Mouse (Mus musculus) ES-Bruce4 (cell line): ENCODE measurements around the gene Med12. TPM values are rescaled to one million over a fixed set of nuclear protein-coding genes. Genes with fewer than 3 reads are reported as not detected.

Experiments
- H3K27ac ChIP-seq: 2 replicates; pipeline ENCODE4 v1.5.1; 2012; ENCODE audit warnings: low read length, inconsistent platforms; ENCODE audit not compliant: insufficient read depth
- H3K27me3 ChIP-seq: 2 replicates; pipeline ENCODE4 v1.6.1; 2012; ENCODE audit warnings: mild to moderate bottlenecking, low read length, inconsistent platforms; ENCODE audit not compliant: control insufficient read depth, poor library complexity, insufficient read depth, severe bottlenecking
- H3K36me3 ChIP-seq: 2 replicates; pipeline ENCODE4 v1.6.1; 2012; ENCODE audit warnings: inconsistent platforms, mild to moderate bottlenecking, low read length, moderate library complexity; ENCODE audit not compliant: control insufficient read depth, poor library complexity, insufficient read depth, severe bottlenecking
- H3K4me1 ChIP-seq: one replicate; pipeline ENCODE4 v1.8.1; 2011; ENCODE audit warnings: low read length; ENCODE audit not compliant: control insufficient read depth, insufficient read depth
- H3K4me3 ChIP-seq: 2 replicates; pipeline ENCODE4 v1.5.1; 2011; ENCODE audit warnings: low read depth, mild to moderate bottlenecking, low read length
- H3K9ac ChIP-seq: 2 replicates; pipeline ENCODE4 v1.6.1; 2012; ENCODE audit warnings: low read depth, mild to moderate bottlenecking, inconsistent platforms; ENCODE audit not compliant: poor library complexity, severe bottlenecking
- H3K9me3 ChIP-seq: replicated peaks from 2 replicates; pipeline ENCODE4 v1.6.1; 2012; ENCODE audit warnings: mild to moderate bottlenecking, low read length, inconsistent platforms; ENCODE audit not compliant: control insufficient read depth, poor library complexity, insufficient read depth, severe bottlenecking
- CTCF ChIP-seq: IDR thresholded peaks from one replicate; pipeline ENCODE4 v1.8.1; 2011; ENCODE audit warnings: low read depth, low read length
- EP300 ChIP-seq: IDR thresholded peaks from 2 replicates; pipeline ENCODE4 v1.6.1; 2011; ENCODE audit warnings: low read depth, low read length; ENCODE audit not compliant: insufficient read depth
- POLR2A ChIP-seq: IDR thresholded peaks from one replicate; pipeline ENCODE4 v1.8.1; 2011; ENCODE audit warnings: low read length; ENCODE audit not compliant: insufficient read depth
- polyA plus RNA-seq: library from polyadenylated mRNA; stranded (reverse); fragments of >200 nt; gene quantifications from 2 replicates; pipeline ENCODE4 v1.2.4, GENCODE M21; 2011; ENCODE audit warnings: low read depth; ENCODE audit not compliant: missing spikeins, insufficient read depth, insufficient read length

Med12 gene
- polyA plus RNA-seq, 1 experiment, result 41.7 TPM

GRCm38 (mm10) chrX:101289037-101289436 is 15.2 kb downstream of the Med12 start:
- Histone ChIP-seq H3K9ac (no peak overlapping the region), H3K4me3 (no peak overlapping the region), H3K4me1 (no peaks in the 10 kb centered on the region), H3K9me3 (no peaks in the 10 kb centered on the region), H3K27ac (no peak overlapping the region), H3K27me3 (no peaks in the 10 kb centered on the region), H3K36me3 (peaks cover 18% of the 10 kb centered on the region)
- TF ChIP-seq CTCF (no peak), EP300 (no peak), POLR2A (no peak)

- Histone ChIP-seq H3K27ac (no peak overlapping the region), H3K27me3 (no peaks in the 10 kb centered on the region), H3K9ac (no peak overlapping the region), H3K36me3 (peaks cover 15% of the 10 kb centered on the region), H3K4me3 (no peak overlapping the region), H3K9me3 (no peaks in the 10 kb centered on the region), H3K4me1 (no peaks in the 10 kb centered on the region)
- TF ChIP-seq POLR2A, result no peak
- no peak for TF ChIP-seq CTCF
- no peak for TF ChIP-seq EP300
Measured at GRCm38 (mm10) chrX:101290111-101290510, 16.3 kb downstream of the Med12 start.

GRCm38 (mm10) chrX:101299055-101299454 is 25.2 kb downstream of the Med12 start, which contains the start of gene Nlgn3:
Gene Nlgn3 (plus strand): TSS chrX:101299168.
- Histone ChIP-seq H3K9ac (no peak within 1 kb of the TSS; the same call in 1 of the 2 replicates), H3K9me3 (no peaks in the 10 kb centered on the region), H3K4me3 (peak within 1 kb of the TSS; percentile 16; the same call in 1 of the 2 replicates), H3K36me3 (no peaks in the 10 kb centered on the region; the same call in none of the 2 replicates), H3K27me3 (no peaks in the 10 kb centered on the region), H3K27ac (no peak within 1 kb of the TSS), H3K4me1 (peaks cover 4% of the 10 kb centered on the region)
- TF ChIP-seq EP300, result no peak
- TF ChIP-seq CTCF, result no peak
- no peak for TF ChIP-seq POLR2A

GRCm38 (mm10) chrX:101299473-101300426 is 25.9 kb downstream of the Med12 start:
- Histone ChIP-seq H3K27ac (no peak overlapping the region), H3K4me3 (peak overlapping the region; percentile 17; the same call in 1 of the 2 replicates), H3K4me1 (peaks cover 4% of the 10 kb centered on the region)

GRCm38 (mm10) chrX:101300427-101301030 is 26.7 kb downstream of the Med12 start:
- TF ChIP-seq CTCF (no peak), POLR2A (no peak), EP300 (no peak)
- no peak overlapping the region for H3K9ac ChIP-seq

More at GRCm38 (mm10) chrX:101299473-101300426, 25.9 kb downstream of the Med12 start:
- no peak overlapping the region for H3K9ac ChIP-seq
- no peaks in the 10 kb centered on the region for H3K9me3 ChIP-seq
- TF ChIP-seq EP300 (no peak), POLR2A (no peak), CTCF (no peak)
- H3K27me3 ChIP-seq, result no peaks in the 10 kb centered on the region
- no peaks in the 10 kb centered on the region; the same call in none of the 2 replicates for H3K36me3 ChIP-seq

More at GRCm38 (mm10) chrX:101300427-101301030, 26.7 kb downstream of the Med12 start:
- no peaks in the 10 kb centered on the region for H3K27me3 ChIP-seq
- peaks cover 4% of the 10 kb centered on the region for H3K4me1 ChIP-seq
- peak overlapping the region; percentile 23; the same call in 1 of the 2 replicates for H3K4me3 ChIP-seq
- no peaks in the 10 kb centered on the region; the same call in none of the 2 replicates for H3K36me3 ChIP-seq
- no peak overlapping the region for H3K27ac ChIP-seq
- no peaks in the 10 kb centered on the region for H3K9me3 ChIP-seq
